Mouse (Mus musculus) lung, postnatal 4 days (tissue): ENCODE measurements around the gene Slc22a15.

Experiments used
- DNase-seq, 2 experiments: peaks; one replicate each; pipeline ENCODE4 v3.0.0; 2021

The Slc22a15 gene

DNA sequence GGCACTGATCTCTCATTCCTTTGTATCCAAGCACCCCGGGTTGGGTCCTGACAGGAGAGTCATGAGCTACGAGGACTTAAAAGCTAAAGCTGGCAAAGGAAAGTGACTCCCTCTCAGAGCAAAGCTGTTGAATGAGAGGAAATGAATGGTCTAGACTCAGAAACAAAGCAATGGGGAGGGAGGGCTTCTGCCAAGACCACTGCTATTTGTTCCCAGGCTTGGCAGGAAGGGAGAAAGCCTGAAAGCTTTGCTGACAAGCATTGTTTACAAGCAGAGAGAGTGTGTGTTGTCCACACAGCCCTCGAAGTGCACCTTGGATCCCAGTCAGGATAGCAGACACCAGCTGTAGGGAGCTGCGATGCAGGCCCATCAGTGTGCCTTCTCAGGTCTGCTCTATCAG, 117.3 kb downstream of the Slc22a15 start:
- peak in 1 of 2 experiments; percentile 44 for DNase-seq

- peak; percentile 90 to 91 for DNase-seq
These were observed 118.1 kb downstream of the Slc22a15 start for GRCm38 (mm10) chr3:101806149-101806548.
